Mouse (Mus musculus): ENCODE results near the gene Tcl1.
"Not testable (repeated sequence)": the region's sequence is repeated elsewhere in the genome, so short reads cannot be mapped to it uniquely, and the experiment has no call there.

The Tcl1 gene

GRCm38 (mm10) chr12:105176044-105176443 is 46.5 kb downstream of the Tcl1 start, which contains the start of gene Tcl1b5:
Tcl1b5 (plus strand) TSS chr12:105176344.
- DNase-seq, result not testable (repeated sequence)

- peak; percentile 14 to 76 for DNase-seq
Observed at GRCm38 (mm10) chr12:105174318-105174717, 48.3 kb downstream of the Tcl1 start.

- no peak for DNase-seq
Observed at GRCm38 (mm10) chr12:105173366-105173765, 49.2 kb downstream of the Tcl1 start.

Data from kidney, adult 8-10 months (tissue).